Mouse (Mus musculus) urinary bladder, postnatal 10 days (tissue): ENCODE measurements around the gene Trove2.
A peak's percentile ranks its signal among the peaks of the same experiment; 100 is the strongest.
"Not testable (repeated sequence)": the region's sequence is repeated elsewhere in the genome, so short reads cannot be mapped to it uniquely, and the experiment has no call there.

Source experiments
- DNase-seq: peaks from one replicate; pipeline ENCODE4 v3.0.0; 2022; ENCODE audit warnings: low spot score

Trove2 gene

DNA sequence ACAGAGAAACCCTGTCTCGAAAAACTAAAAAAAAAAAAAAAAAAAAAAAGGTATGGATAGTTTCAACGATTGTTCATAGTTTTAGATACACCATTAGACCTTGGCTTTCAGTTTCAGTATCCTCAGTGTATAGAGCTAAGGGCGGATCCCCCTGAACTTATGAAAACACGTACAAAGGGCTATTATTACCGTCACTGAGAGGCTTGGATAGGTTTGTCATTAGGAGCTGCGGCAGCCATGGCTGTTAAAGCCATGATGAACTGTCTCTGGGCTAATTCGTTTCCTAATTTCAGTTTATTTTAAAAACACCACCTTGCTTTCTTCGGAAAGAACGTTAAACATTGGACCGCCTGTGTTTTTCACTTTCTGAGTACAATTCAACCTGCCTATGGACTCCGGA lies 38.1 kb downstream of the Trove2 start:
- DNase-seq, result no peak

GRCm38 (mm10) chr1:143733914-143734410 lies 42.9 kb downstream of the Trove2 start:
- DNase-seq, result no peak

DNA sequence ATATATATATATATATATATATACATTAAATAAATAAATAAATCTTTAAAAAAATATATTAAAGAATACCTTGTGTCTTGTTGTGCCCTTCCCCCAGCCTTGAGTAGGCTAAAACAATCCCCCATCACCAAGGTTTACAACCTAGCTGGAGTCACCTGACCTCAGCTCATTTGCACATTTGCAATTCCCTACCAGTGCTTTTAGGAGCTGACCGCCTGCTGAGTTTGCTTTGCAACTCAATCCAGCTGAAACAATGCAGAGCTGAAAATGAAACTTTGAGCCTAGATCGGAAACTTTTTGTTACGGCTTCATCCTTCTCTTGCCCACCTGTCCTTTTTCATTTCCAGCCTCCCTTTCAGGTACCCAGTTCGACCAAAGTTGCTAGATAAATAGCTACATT lies 45.2 kb downstream of the Trove2 start:
- DNase-seq, result no peak

- DNase-seq, result no peak
Measured at GRCm38 (mm10) chr1:143730899-143731298, 46.0 kb downstream of the Trove2 start.

GRCm38 (mm10) chr1:143727701-143728445 lies 49.0 kb downstream of the Trove2 start:
- no peak for DNase-seq

DNA sequence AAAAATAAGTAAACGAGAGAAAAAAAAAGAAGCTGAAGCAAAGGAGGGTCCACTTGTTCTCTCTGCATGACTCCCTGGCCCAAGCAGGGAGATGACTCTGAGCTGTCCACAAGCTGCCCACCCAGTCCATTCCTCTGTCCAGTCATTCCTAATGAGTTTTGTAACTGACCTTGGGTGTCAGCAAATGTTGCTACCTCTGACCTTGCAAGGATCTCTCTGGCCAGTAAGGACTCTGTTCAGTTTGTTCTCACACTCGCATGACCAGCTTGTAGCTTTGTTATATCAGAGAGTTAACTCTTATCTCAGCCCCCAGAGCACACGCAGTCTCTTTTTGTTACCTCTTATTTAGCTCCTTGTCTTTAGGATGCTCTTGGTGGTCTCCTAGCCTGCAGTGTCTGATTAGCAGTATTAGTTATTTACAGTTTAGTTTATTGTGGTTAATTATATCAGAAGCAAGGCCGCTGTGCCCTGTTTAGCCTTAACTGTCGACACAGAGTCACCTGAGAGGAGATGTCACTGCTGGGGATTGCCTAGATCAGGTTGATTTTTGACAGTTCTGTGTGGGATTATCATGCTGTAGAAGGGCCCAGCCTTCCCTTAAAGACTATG lies 52.3 kb downstream of the Trove2 start:
- DNase-seq, result no peak

DNA sequence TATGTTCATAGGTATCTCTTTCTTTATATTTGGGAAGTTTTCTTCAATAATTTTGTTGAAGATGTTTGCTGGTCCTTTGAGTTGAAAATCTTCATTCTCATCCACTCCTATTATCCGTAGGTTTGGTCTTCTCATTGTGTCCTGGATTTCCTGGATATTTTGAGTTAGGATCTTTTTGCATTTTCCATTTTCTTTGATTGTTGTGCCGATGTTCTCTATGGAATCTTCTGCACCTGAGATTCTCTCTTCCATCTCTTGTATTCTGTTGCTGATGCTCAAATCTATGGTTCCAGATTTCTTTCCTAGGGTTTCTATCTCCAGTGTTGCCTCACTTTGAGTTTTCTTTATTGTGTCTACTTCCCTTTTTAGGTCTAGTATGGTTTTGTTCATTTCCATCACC lies 60.8 kb downstream of the Trove2 start, which contains the start of gene Glrx2:
TSS of gene Glrx2 (plus strand) at position 301 of the 400 bp plus-strand sequence.
- not testable (repeated sequence) for DNase-seq

- no peak for DNase-seq
Measured at GRCm38 (mm10) chr1:143710627-143710976, 66.3 kb downstream of the Trove2 start.

GRCm38 (mm10) chr1:143709966-143710626 lies 66.8 kb downstream of the Trove2 start:
- DNase-seq, result no peak

DNA sequence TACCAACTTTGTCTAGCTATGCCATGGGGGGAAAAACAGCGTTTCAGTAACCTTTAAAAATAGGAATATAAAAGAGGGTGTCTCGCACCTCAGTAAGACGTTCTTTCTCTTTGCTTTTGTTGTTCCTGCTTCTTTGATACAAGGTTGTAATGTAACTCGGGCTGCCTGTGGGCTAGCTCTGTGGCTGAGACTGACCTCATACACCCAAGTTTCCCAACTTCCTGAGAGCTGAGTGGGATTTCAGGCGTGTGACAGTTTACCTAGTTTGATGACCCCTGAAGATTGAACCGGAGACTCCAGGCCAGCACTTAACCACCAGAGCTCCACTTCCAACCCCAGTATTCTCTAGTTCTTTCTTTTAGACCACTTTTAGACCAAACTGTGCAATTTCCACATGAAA lies 68.5 kb downstream of the Trove2 start:
- DNase-seq, result no peak

DNA sequence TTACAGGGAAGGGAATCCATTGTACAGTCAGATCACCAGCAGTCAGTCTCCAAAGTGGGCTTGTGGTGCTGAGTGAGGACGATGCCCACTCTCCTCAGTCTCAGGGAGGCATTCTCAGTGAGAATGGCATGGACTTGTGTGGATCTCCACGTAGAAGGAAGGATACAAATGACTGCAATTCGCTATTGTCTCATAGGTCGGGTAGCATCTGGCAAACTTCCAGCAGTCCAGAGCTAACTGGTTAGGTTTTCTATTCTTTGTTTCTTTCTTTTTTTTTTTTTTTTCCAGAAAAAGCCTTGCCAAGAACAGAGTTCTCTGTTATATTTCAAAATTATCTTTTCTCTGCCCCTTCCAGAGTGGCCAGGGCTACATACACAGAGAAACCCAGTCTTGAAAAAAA lies 69.9 kb downstream of the Trove2 start:
- DNase-seq, result no peak

DNA sequence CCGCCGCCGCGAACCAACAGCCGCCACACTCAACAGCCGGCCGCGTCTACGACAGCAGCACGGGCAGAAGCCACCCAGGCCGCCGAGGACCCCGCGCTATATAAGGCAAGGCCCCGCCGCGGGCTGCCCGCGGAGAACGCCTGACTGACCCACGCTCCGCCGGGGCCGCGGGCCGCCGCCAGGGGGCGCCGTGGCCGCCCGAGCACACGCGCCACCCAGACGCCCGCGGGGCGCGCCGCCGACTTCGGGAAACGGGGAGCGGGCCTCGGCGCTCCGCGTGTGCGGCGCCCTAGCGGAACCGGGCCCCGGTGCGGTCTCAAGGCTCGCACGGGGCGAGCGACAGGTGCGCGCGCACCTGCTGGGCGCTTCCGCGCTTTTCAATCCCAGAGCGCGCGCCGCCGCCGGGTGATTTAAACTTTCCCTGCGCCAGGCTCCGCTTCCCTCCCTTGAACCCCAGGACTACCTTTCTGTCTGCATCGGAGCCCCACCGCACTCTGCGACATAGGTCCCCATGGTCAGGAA lies 74.1 kb downstream of the Trove2 start, which contains the start of gene Cdc73:
TSS of gene Cdc73 (minus strand) at position 153 of the 522 bp plus-strand sequence.
- DNase-seq, result peak; percentile 69

DNA sequence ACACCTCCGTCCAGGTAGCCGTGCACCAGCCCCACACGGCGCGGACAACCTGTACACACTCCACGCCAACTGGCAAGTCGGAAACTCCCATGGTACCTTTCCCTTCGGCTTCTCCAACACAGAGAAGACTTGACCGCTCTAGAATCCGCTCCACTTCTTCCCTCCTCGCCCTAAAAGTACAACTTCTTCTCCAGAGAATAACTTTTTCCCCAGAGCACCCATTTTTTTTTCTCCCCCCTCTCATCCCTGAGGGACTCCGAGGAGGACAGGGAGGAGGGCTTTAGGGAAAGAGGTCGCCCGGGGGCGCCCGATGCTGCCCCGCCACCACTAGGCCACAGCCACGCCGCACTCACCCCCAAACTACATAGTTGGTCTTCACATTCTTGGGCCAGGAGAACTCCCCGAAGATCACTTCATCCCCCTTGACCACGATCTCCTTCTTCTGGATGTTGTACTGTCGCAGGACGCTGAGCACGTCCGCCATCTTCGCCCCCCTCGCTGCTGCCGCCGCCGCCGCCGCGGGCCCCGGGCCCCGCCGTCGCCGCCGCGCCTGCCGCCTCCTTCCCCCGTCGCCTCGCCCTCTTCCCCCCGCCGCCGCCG lies 74.6 kb downstream of the Trove2 start:
- no peak for DNase-seq

DNA sequence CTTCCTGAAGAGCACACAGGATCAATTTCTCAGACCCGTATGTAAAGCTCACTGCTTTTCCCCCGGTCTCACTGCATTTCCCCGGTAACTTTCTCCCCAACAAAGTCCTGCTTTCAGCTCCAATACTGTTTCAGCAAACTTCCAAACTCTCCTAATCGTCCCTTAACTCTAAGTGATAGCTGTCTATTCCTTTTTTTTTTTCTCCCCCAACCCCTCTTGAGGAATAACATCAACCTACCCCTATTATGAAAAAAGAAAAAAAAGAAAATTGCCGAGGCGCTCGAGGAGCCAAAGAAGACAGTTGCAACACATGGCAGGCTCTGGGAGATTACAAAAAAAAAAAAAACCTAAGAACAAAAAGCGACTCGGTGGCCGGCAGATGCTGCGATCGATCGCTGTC lies 75.1 kb downstream of the Trove2 start:
- no peak for DNase-seq
